Mouse (Mus musculus): Measurements from ENCODE around the gene Disp1.

- no peak for TF ChIP-seq CTCF (IDR thresholded peaks at IDR 0.05; ENCODE audit: control insufficient read depth, insufficient read depth, insufficient replicate concordance, low read depth, low read length)
- no peak for TF ChIP-seq POLR2A (IDR thresholded peaks at IDR 0.05; ENCODE audit: control insufficient read depth, low read depth, low read length)
These were observed 173.3 kb downstream of the Disp1 start for GRCm38 (mm10) chr1:183047913-183048523.

Data from testis, adult 2 months (tissue).